Mouse (Mus musculus): Measurements from ENCODE around the gene Srd5a1.

The Srd5a1 gene

GRCm38 (mm10) chr13:69541209-69541608, 70.0 kb downstream of the Srd5a1 start:
- DNase-seq (ENCODE audit: low spot score): no peak

- DNase-seq (ENCODE audit: low spot score): no peak
Measured at GRCm38 (mm10) chr13:69538327-69538726, 72.9 kb downstream of the Srd5a1 start.

- no peak for DNase-seq (ENCODE audit: low spot score)
Measured at GRCm38 (mm10) chr13:69537366-69537765, 73.9 kb downstream of the Srd5a1 start.

GRCm38 (mm10) chr13:69536021-69536420, 75.2 kb downstream of the Srd5a1 start:
- no peak for DNase-seq (ENCODE audit: low spot score)

- peak; percentile 98 for DNase-seq (ENCODE audit: low spot score)
Measured at GRCm38 (mm10) chr13:69534654-69535551, 76.3 kb downstream of the Srd5a1 start.

- DNase-seq (ENCODE audit: low spot score): no peak
Measured at GRCm38 (mm10) chr13:69534334-69534653, 76.9 kb downstream of the Srd5a1 start, which contains the start of gene Tent4a. Gene Tent4a, minus strand, starts transcription at chr13:69534617.

- peak; percentile 63 for DNase-seq (ENCODE audit: low spot score)
Measured at GRCm38 (mm10) chr13:69533405-69534333, 77.6 kb downstream of the Srd5a1 start, which contains the start of gene Nsun2. Gene Nsun2, plus strand, starts transcription at chr13:69533746.

GRCm38 (mm10) chr13:69532893-69533404, 78.3 kb downstream of the Srd5a1 start:
- DNase-seq (ENCODE audit: low spot score): no peak

- no peak for DNase-seq (ENCODE audit: low spot score)
Measured at GRCm38 (mm10) chr13:69532101-69532892, 78.9 kb downstream of the Srd5a1 start.

GRCm38 (mm10) chr13:69531431-69531830, 79.8 kb downstream of the Srd5a1 start:
- DNase-seq (ENCODE audit: low spot score): no peak

- DNase-seq (ENCODE audit: low spot score): no peak
Measured at GRCm38 (mm10) chr13:69530951-69531350, 80.3 kb downstream of the Srd5a1 start.

- DNase-seq (ENCODE audit: low spot score): no peak
Measured at GRCm38 (mm10) chr13:69530156-69530555, 81.1 kb downstream of the Srd5a1 start.

- DNase-seq (ENCODE audit: low spot score): no peak
Measured at GRCm38 (mm10) chr13:69528531-69528930, 82.7 kb downstream of the Srd5a1 start.

GRCm38 (mm10) chr13:69525867-69526266, 85.4 kb downstream of the Srd5a1 start:
- no peak for DNase-seq (ENCODE audit: low spot score)

GRCm38 (mm10) chr13:69524158-69524530, 87.1 kb downstream of the Srd5a1 start:
- no peak for DNase-seq (ENCODE audit: low spot score)
